Mouse (Mus musculus) spleen, adult 2 months (tissue): ENCODE data around the gene Pate2.

Source experiments
- CTCF ChIP-seq: fragments of 200-500 bp; IDR thresholded peaks from 2 replicates; pipeline ENCODE4 v1.5.1; 2011; ENCODE audit warnings: mild to moderate bottlenecking, inconsistent platforms; ENCODE audit not compliant: insufficient read depth, insufficient read length, insufficient replicate concordance; ENCODE audit errors: extremely low read depth
- POLR2A ChIP-seq: fragments of 200-500 bp; IDR thresholded peaks from 2 replicates; pipeline ENCODE4 v1.6.1; 2011; ENCODE audit warnings: low read depth, low read length, inconsistent platforms

- no peak for TF ChIP-seq CTCF
- no peak for TF ChIP-seq POLR2A
Measured at GRCm38 (mm10) chr9:35587674-35588073, 17.6 kb downstream of the Pate2 start.
